Mouse (Mus musculus) retina, postnatal 7 days (tissue): ENCODE data around the gene Nav2.

ENCODE experiments used
- DNase-seq: peaks from one replicate; pipeline ENCODE4 v3.0.0-alpha.2; 2012; ENCODE audit warnings: low read depth, low spot score

Gene Nav2

GRCm38 (mm10) chr7:48934816-48935215, 26.3 kb downstream of the Nav2 start:
- DNase-seq, result no peak

GRCm38 (mm10) chr7:48937562-48937961, 29.0 kb downstream of the Nav2 start:
- DNase-seq, result no peak

GRCm38 (mm10) chr7:48938190-48938589, 29.7 kb downstream of the Nav2 start:
- DNase-seq, result peak; percentile 23

GRCm38 (mm10) chr7:48948381-48949108, 40.0 kb downstream of the Nav2 start:
- no peak for DNase-seq

GRCm38 (mm10) chr7:48954501-48954900, 46.0 kb downstream of the Nav2 start:
- no peak for DNase-seq

GRCm38 (mm10) chr7:48958528-48959315, 50.2 kb downstream of the Nav2 start:
- peak; percentile 57 for DNase-seq

- DNase-seq, result no peak
Measured at GRCm38 (mm10) chr7:48959316-48959661, 50.8 kb downstream of the Nav2 start.

GRCm38 (mm10) chr7:48960152-48960551, 51.6 kb downstream of the Nav2 start:
- no peak for DNase-seq

- DNase-seq, result no peak
Measured at GRCm38 (mm10) chr7:48961501-48961900, 53.0 kb downstream of the Nav2 start.

GRCm38 (mm10) chr7:48961935-48962334, 53.4 kb downstream of the Nav2 start:
- DNase-seq, result no peak

GRCm38 (mm10) chr7:48963112-48963511, 54.6 kb downstream of the Nav2 start:
- DNase-seq, result no peak

GRCm38 (mm10) chr7:48963554-48963953, 55.0 kb downstream of the Nav2 start:
- no peak for DNase-seq

- no peak for DNase-seq
Measured at GRCm38 (mm10) chr7:48965796-48966512, 57.4 kb downstream of the Nav2 start.

- no peak for DNase-seq
Measured at GRCm38 (mm10) chr7:48981013-48981412, 72.5 kb downstream of the Nav2 start.

GRCm38 (mm10) chr7:48981814-48982213, 73.3 kb downstream of the Nav2 start:
- no peak for DNase-seq

GRCm38 (mm10) chr7:48982573-48982972, 74.1 kb downstream of the Nav2 start:
- DNase-seq, result no peak

GRCm38 (mm10) chr7:48991911-48992552, 83.5 kb downstream of the Nav2 start:
- DNase-seq, result no peak

- no peak for DNase-seq
Measured at GRCm38 (mm10) chr7:48995171-48995570, 86.7 kb downstream of the Nav2 start.

GRCm38 (mm10) chr7:48995701-48996100, 87.2 kb downstream of the Nav2 start:
- no peak for DNase-seq

- no peak for DNase-seq
Measured at GRCm38 (mm10) chr7:48996829-48997228, 88.3 kb downstream of the Nav2 start.

- no peak for DNase-seq
Measured at GRCm38 (mm10) chr7:48998097-48998496, 89.6 kb downstream of the Nav2 start.

- no peak for DNase-seq
Measured at GRCm38 (mm10) chr7:48998595-48998994, 90.1 kb downstream of the Nav2 start.
